Mouse (Mus musculus) common myeloid progenitor, adult 5-6 weeks (primary cell): ENCODE measurements around the gene Kank3. TPM values are rescaled to one million over a fixed set of nuclear protein-coding genes. Genes with fewer than 3 reads are reported as not detected.
"Not testable (repeated sequence)": the region's sequence is repeated elsewhere in the genome, so short reads cannot be mapped to it uniquely, and the experiment has no call there.

ENCODE experiments used
- ATAC-seq: replicated peaks from 2 replicates; pipeline ENCODE4 v1.8.0; 2016; ENCODE audit warnings: low read depth, mild to moderate bottlenecking, moderate TSS enrichment, inconsistent platforms; ENCODE audit not compliant: poor library complexity, severe bottlenecking
- total RNA-seq: library from RNA; stranded (forward); fragments of 200-1000, 187-1606 nt; gene quantifications from 2 replicates; pipeline ENCODE4 v1.2.3, GENCODE M21; 2017

Gene Kank3
- total RNA-seq, 1 experiment from 2014 or later: 5.5 TPM

- no peak for ATAC-seq
Observed at GRCm38 (mm10) chr17:33804745-33805144, 5.6 kb upstream of the Kank3 start.

- ATAC-seq: no peak
Observed at GRCm38 (mm10) chr17:33807181-33807888, 3.0 kb upstream of the Kank3 start.

GRCm38 (mm10) chr17:33808192-33808591 is 2.1 kb upstream of the Kank3 start:
- ATAC-seq: no peak

- 0 out of 2 replicates have a peak, but pooled peaks have one; percentile 10 for ATAC-seq
Observed at GRCm38 (mm10) chr17:33811142-33811516, 810 bp downstream of the Kank3 start.

GRCm38 (mm10) chr17:33812475-33812874 is 2.2 kb downstream of the Kank3 start:
- no peak for ATAC-seq

GRCm38 (mm10) chr17:33812990-33813389 is 2.7 kb downstream of the Kank3 start:
- ATAC-seq: no peak

- no peak for ATAC-seq
Observed at GRCm38 (mm10) chr17:33815399-33815798, 5.1 kb downstream of the Kank3 start.

GRCm38 (mm10) chr17:33816612-33817011 is 6.3 kb downstream of the Kank3 start:
- no peak for ATAC-seq

GRCm38 (mm10) chr17:33817184-33817968 is 7.1 kb downstream of the Kank3 start:
- ATAC-seq: peak; percentile 85

GRCm38 (mm10) chr17:33817969-33818643 is 7.8 kb downstream of the Kank3 start:
- peak; percentile 23 for ATAC-seq

- ATAC-seq: no peak
Observed at GRCm38 (mm10) chr17:33822436-33822959, 12.2 kb downstream of the Kank3 start.

- ATAC-seq: not testable (repeated sequence)
Observed at GRCm38 (mm10) chr17:33823171-33823570, 12.9 kb downstream of the Kank3 start.

- peak; percentile 94 for ATAC-seq
Observed at GRCm38 (mm10) chr17:33824084-33824996, 14.0 kb downstream of the Kank3 start, which contains the start of the genes Rps28 and Ndufa7. Rps28 (minus strand) TSS chr17:33824562. Ndufa7 (plus strand) TSS chr17:33824572.

- not testable (repeated sequence) for ATAC-seq
Observed at GRCm38 (mm10) chr17:33824997-33825330, 14.6 kb downstream of the Kank3 start.

GRCm38 (mm10) chr17:33825462-33825861 is 15.1 kb downstream of the Kank3 start:
- no peak for ATAC-seq

- ATAC-seq: peak; percentile 57
Observed at GRCm38 (mm10) chr17:33826850-33827249, 16.5 kb downstream of the Kank3 start.

- no peak for ATAC-seq
Observed at GRCm38 (mm10) chr17:33828892-33829291, 18.6 kb downstream of the Kank3 start.

- no peak for ATAC-seq
Observed at GRCm38 (mm10) chr17:33829561-33829960, 19.2 kb downstream of the Kank3 start.

GRCm38 (mm10) chr17:33842966-33843795 is 32.9 kb downstream of the Kank3 start, which contains the start of gene Cd320:
Cd320 (plus strand) TSS chr17:33843091.
- peak; percentile 90 for ATAC-seq
